Mouse (Mus musculus) neural tube, embryonic 12.5 days (tissue): ENCODE results near the gene Gnao1. TPM values are rescaled to one million over a fixed set of nuclear protein-coding genes. Genes with fewer than 3 reads are reported as not detected.

Experiments used
- ATAC-seq: fragments of 200-750 bp; cut with Nextera tagmentation; 2 replicates; pipeline ENCODE4 v1.8.0; 2017; ENCODE audit warnings: low read depth, mild to moderate bottlenecking, moderate TSS enrichment, moderate library complexity; ENCODE audit not compliant: low FRiP score
- H3K27ac ChIP-seq: fragments of 300-500 bp; sonication (generic); 2 replicates; pipeline ENCODE4 v1.5.1; 2016
- H3K27me3 ChIP-seq: fragments of 300-500 bp; sonication (generic); replicated peaks from 2 replicates; pipeline ENCODE4 v1.6.1; 2016; ENCODE audit warnings: mild to moderate bottlenecking
- H3K36me3 ChIP-seq: fragments of 300-500 bp; sonication (generic); 2 replicates; pipeline ENCODE4 v1.6.1; 2016; ENCODE audit warnings: mild to moderate bottlenecking
- H3K4me1 ChIP-seq: fragments of 300-500 bp; sonication (generic); 2 replicates; pipeline ENCODE4 v1.6.1; 2016
- H3K4me2 ChIP-seq: fragments of 300-500 bp; sonication (generic); replicated peaks from 2 replicates; pipeline ENCODE4 v1.6.1; 2016; ENCODE audit warnings: mild to moderate bottlenecking
- H3K4me3 ChIP-seq: fragments of 300-500 bp; sonication (generic); 2 replicates; pipeline ENCODE4 v1.5.1; 2016
- H3K9ac ChIP-seq: fragments of 300-500 bp; sonication (generic); 2 replicates; pipeline ENCODE4 v1.6.1; 2016; ENCODE audit warnings: mild to moderate bottlenecking
- H3K9me3 ChIP-seq: fragments of 300-500 bp; sonication (generic); 2 replicates; pipeline ENCODE4 v1.6.1; 2016; ENCODE audit warnings: mild to moderate bottlenecking
- WGBS: fragments of 180-500 bp; shearing (Covaris S2); methylation state at CpG from one replicate; pipeline ENCODE4 v1.1.7; 2016; 5-methylcytosine and 5-hydroxymethylcytosine counted together
- microRNA-seq: library from miRNA; unstranded; fragments of <30 nt; microRNA quantifications from one replicate; pipeline ENCODE4, GENCODE M21; 2017
- polyA plus RNA-seq: library from polyadenylated mRNA; unstranded; fragments of >200 nt; fragmentation: Nextera tagmentation; extraction: Ambion mirVana; gene quantifications from 2 replicates; pipeline ENCODE4 v1.2.1, GENCODE M21; 2016

The Gnao1 gene
- polyA plus RNA-seq, 1 experiment from 2014 or later: 92.7 TPM

DNA sequence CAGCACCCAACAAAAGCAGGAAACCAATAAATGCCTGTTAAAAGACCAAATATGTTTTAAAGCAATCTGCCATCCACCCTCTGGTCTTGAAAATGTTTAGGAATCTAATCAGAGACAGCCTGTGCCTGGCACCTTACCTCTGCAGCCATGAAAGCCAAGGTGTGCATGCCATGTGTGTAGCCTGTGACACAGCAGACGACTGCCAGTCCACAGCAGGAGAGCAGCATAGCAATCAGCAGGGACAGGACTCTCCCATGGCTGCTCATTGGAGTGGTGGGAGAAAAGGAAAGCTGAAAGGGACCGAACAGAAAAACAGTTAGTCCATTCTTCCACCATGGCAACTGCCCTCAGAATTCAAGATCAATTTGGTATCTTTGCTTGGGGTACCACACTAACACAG lies 189.2 kb downstream of the Gnao1 start:
- no peak for ATAC-seq
- peaks cover 42% of the 10 kb centered on the region for H3K36me3 ChIP-seq
- H3K4me2 ChIP-seq: no peak overlapping the region
- H3K27me3 ChIP-seq: no peaks in the 10 kb centered on the region
- H3K4me3 ChIP-seq: no peak overlapping the region
- no peak overlapping the region for H3K9ac ChIP-seq
- 84% methylated on average over 2 of the region's 2 CpGs for WGBS
- H3K27ac ChIP-seq: no peak overlapping the region
- H3K9me3 ChIP-seq: no peaks in the 10 kb centered on the region
- H3K4me1 ChIP-seq: no peaks in the 10 kb centered on the region

- Histone ChIP-seq H3K4me2 (no peak overlapping the region), H3K9ac (no peak overlapping the region), H3K4me1 (0 out of 2 replicates have a peak, but pooled peaks cover 5% of the 10 kb centered on the region), H3K9me3 (no peaks in the 10 kb centered on the region), H3K4me3 (no peak overlapping the region), H3K36me3 (peaks cover 21% of the 10 kb centered on the region), H3K27ac (no peak overlapping the region), H3K27me3 (no peaks in the 10 kb centered on the region)
- WGBS: 91% methylated on average over 9 of the region's 9 CpGs
- no peak for ATAC-seq
These were observed 194.4 kb downstream of the Gnao1 start for GRCm38 (mm10) chr8:94004139-94004538.

DNA sequence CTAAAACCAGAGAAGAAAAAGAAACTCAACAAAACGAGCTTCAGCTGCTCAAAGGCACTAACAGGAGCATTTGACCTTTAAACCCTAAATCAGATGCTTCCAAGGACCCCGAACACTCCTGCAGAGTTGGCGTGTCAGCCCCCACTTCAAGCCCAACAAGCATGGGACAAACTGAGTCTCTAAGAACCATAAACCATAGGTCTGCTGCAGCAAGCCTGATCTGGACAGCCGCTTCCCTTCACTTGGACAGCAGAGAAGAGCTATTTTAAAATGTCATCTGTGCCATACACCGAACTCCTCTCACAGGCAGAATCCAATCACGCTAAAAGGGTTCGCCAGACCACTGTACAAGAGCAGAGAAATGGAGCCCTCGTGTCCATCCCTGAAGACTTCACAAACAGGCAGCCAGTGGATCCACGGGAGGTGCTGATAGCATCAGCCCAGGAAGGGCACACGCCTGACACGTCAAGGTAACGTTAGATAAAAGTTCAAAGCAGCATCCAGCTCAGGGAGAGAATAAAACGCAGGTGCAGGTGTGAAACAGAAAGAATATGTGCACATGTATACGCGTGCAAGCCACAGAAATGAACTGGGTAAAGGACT lies 199.6 kb downstream of the Gnao1 start:
- no peak for ATAC-seq
- peaks cover under 1% of the 10 kb centered on the region; the same call in 1 of the 2 replicates for H3K36me3 ChIP-seq
- no peaks in the 10 kb centered on the region for H3K9me3 ChIP-seq
- H3K9ac ChIP-seq: no peak overlapping the region
- H3K27me3 ChIP-seq: no peaks in the 10 kb centered on the region
- 67% methylated on average over 15 of the region's 15 CpGs for WGBS
- H3K4me2 ChIP-seq: 0 out of 2 replicates have a peak overlapping the region, but pooled peaks have one; percentile 0
- no peak overlapping the region for H3K4me3 ChIP-seq
- peaks cover 29% of the 10 kb centered on the region for H3K4me1 ChIP-seq
- H3K27ac ChIP-seq: no peak overlapping the region

- no peak for ATAC-seq
- Histone ChIP-seq H3K4me2 (peak overlapping the region; percentile 84), H3K27me3 (no peaks in the 10 kb centered on the region), H3K27ac (no peak overlapping the region), H3K9ac (no peak overlapping the region), H3K36me3 (no peaks in the 10 kb centered on the region), H3K9me3 (no peaks in the 10 kb centered on the region), H3K4me3 (no peak overlapping the region), H3K4me1 (peaks cover 29% of the 10 kb centered on the region)
- 51% methylated on average over 2 of the region's 2 CpGs for WGBS
These were observed 200.4 kb downstream of the Gnao1 start for GRCm38 (mm10) chr8:94010101-94010705.

GRCm38 (mm10) chr8:94011076-94012012 lies 201.6 kb downstream of the Gnao1 start:
- peak overlapping the region; percentile 99 for H3K9ac ChIP-seq
- H3K27ac ChIP-seq: peak overlapping the region; percentile 91
- H3K4me3 ChIP-seq: peak overlapping the region; percentile 97
- H3K27me3 ChIP-seq: no peaks in the 10 kb centered on the region
- peaks cover 29% of the 10 kb centered on the region for H3K4me1 ChIP-seq
- no peaks in the 10 kb centered on the region for H3K36me3 ChIP-seq
- peak overlapping the region; percentile 84 for H3K4me2 ChIP-seq
- 4% methylated on average over 48 of the region's 48 CpGs for WGBS
- no peaks in the 10 kb centered on the region for H3K9me3 ChIP-seq
- ATAC-seq: no peak

DNA sequence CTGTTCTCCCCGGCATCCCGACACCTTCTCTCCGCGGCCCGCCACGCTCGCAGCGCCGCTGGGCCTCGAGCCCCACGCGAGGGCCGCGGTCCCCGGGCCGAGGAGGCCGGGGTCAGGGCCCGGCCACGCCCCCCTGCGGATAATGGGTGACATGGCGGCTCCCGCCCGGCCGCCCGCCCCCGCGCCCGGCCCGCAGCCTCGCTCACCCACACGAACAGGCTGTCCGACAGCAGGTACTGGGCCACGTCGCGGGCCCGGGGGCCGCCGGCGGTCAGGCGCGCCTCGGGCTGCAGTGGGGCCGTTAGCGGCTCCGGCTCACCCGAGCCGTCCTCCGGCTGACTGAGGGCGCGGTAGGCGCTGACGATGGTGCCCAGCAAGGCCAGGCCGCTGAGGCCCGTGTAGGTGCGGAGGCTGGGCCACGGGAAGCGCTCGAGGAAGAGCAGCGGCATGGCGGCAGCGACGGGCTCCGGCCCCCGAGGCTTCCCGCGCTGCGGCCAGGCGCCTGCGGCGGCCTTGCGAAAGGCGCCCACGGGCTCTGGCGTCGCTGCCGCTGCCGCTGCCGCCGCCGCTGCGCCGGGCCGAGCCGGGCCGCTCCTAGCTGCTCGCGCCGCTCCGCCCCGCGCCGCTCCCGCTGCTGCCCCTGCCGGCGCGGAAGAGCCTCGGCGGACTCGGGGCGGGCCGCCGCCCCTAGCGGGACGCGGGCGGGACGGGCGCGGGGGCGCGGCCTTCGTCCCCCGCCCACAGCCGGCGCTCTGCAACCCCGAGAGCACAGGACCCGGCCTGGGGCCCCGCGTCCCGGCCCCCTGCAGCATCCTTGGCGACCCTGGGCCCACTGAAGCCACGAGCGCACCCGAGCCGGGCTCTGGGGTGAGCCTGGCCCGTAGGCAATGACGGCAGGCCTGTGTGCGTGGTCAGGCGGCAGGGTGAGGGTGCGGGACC lies 202.5 kb downstream of the Gnao1 start, which contains the start of gene Amfr:
Amfr (minus strand) TSS at position 830 of the 939 bp plus-strand sequence.
- H3K27ac ChIP-seq: peak within 1 kb of the TSS; percentile 91
- H3K4me1 ChIP-seq: peaks cover 29% of the 10 kb centered on the region
- under 1% methylated on average over 110 of the region's 130 CpGs for WGBS
- H3K4me2 ChIP-seq: peak within 1 kb of the TSS; percentile 84
- no peaks in the 10 kb centered on the region for H3K27me3 ChIP-seq
- H3K36me3 ChIP-seq: no peaks in the 10 kb centered on the region
- peak within 1 kb of the TSS; percentile 97 for H3K4me3 ChIP-seq
- peak within 1 kb of the TSS; percentile 99 for H3K9ac ChIP-seq
- H3K9me3 ChIP-seq: no peaks in the 10 kb centered on the region
- peak; percentile 92 for ATAC-seq

GRCm38 (mm10) chr8:94013026-94013612 lies 203.4 kb downstream of the Gnao1 start:
- no peaks in the 10 kb centered on the region for H3K36me3 ChIP-seq
- no peaks in the 10 kb centered on the region for H3K9me3 ChIP-seq
- peak overlapping the region; percentile 84 for H3K4me2 ChIP-seq
- H3K4me1 ChIP-seq: peaks cover 29% of the 10 kb centered on the region
- H3K27ac ChIP-seq: peak overlapping the region; percentile 91
- ATAC-seq: no peak
- peak overlapping the region; percentile 99 for H3K9ac ChIP-seq
- H3K4me3 ChIP-seq: peak overlapping the region; percentile 97
- no peaks in the 10 kb centered on the region for H3K27me3 ChIP-seq
- 46% methylated on average over 7 of the region's 7 CpGs for WGBS

Small RNAs within 50 kb of the gene (microRNA-seq; reads per million reads assigned to microRNA genes)
- gene Gm24159: not detected

Other genes with a start within 250 kb of the Gnao1 start
- 74.0 and 78.3 TPM in 2 replicates for gene Amfr, start 202.9 kb downstream of the Gnao1 start, polyA plus RNA-seq
- gene Nudt21, start 227.1 kb downstream of the Gnao1 start, polyA plus RNA-seq: 133 and 135 TPM in 2 replicates
- gene Ogfod1, start 227.2 kb downstream of the Gnao1 start, polyA plus RNA-seq: 13.5 and 15.9 TPM in 2 replicates